Mouse (Mus musculus): ENCODE data around the gene Ccr1.
"Not testable (repeated sequence)": the region's sequence is repeated elsewhere in the genome, so short reads cannot be mapped to it uniquely, and the experiment has no call there.

The Ccr1 gene

GRCm38 (mm10) chr9:123968290-123968912, at the start of gene Ccr1:
Gene Ccr1 (minus strand): TSS chr9:123968692.
- no peak for DNase-seq

GRCm38 (mm10) chr9:124016048-124016447, 47.6 kb upstream of the Ccr1 start:
- DNase-seq, result no peak

GRCm38 (mm10) chr9:124014985-124015652, 46.6 kb upstream of the Ccr1 start:
- no peak for DNase-seq

DNA sequence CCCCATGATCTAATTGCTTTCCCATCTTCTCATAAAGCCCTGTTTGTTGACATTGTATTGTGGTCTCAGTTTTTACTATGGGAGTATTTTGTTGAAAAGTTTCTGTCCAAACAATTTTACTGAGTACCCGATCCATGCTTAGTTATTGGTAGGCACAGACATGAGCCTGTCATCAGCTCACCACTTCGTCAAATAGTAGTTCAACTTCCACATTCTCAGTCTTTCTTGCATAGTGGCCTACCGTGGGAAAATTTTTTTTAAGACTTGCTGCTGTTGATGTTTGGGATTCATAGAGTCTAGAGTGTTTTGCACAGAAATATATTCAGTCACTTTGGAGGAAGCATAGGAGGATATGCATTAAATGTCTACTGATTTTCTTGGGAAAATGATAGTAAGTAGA, 44.8 kb upstream of the Ccr1 start:
- no peak for DNase-seq

DNA sequence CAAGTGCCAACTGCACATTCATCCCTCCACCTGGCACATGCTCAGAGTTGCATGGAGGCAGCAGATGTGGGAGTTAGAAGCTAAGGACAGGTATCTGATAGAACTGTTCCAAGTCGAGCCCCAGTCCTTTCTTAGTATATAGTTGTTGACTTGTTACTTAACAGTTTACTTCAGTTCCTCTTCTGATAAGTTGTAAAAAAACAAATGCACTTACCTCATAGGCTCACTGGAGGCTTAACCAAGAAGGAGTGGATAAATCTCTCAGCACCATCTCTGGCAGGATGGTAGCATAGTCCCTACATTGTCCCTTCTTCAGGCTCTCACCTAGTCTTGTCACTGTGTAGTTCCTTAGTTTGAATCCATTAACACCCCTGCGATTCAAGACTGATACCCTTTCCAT, 44.2 kb upstream of the Ccr1 start:
- no peak for DNase-seq

GRCm38 (mm10) chr9:123999784-124000183, 31.3 kb upstream of the Ccr1 start:
- no peak for DNase-seq

GRCm38 (mm10) chr9:123997719-123998118, 29.2 kb upstream of the Ccr1 start:
- DNase-seq, result no peak

GRCm38 (mm10) chr9:123991312-123991906, 22.9 kb upstream of the Ccr1 start:
- DNase-seq, result no peak

GRCm38 (mm10) chr9:123989671-123990070, 21.2 kb upstream of the Ccr1 start:
- no peak for DNase-seq

GRCm38 (mm10) chr9:123986217-123986616, 17.7 kb upstream of the Ccr1 start:
- DNase-seq, result no peak

DNA sequence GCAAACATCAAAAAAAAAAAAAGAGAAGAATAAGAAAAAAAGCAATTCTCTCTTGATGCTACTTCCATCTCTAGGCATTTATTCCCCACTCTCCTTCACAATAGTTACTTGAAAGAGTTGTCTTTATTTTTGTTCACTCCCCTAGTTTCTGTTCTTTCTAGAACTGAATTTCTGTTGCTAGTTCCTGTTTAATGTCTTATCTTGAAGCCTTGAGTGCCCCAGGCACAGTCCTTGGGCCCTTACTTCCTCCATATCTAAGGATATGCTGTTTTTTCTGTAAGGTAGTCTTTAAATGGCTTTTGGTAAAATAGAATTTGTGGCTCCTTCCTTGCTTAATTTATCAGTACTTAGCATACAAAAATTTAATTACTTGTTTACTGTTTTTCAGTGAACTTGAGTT, 16.5 kb upstream of the Ccr1 start:
- DNase-seq, result no peak

DNA sequence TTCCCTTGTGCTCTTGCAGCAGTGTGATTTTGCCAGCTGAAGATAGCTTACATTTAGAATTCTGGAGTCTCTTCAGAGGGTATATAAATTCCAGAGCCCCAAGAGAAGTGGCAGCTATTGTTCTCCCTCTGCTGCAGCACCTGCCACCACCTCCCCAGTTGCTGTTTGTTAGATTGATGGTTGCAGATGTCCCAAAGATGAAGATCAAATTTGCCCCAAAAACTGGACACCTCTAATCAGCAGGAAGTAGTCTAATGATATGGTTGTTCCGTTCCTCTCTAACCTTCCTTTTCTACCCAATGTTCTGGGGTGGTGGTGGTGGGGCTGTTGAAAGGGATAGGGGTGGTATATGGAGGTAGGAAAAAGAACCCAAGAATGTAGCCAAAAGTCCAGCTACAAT, 14.2 kb upstream of the Ccr1 start:
- no peak for DNase-seq

- no peak for DNase-seq
Measured at GRCm38 (mm10) chr9:123981909-123982308, 13.4 kb upstream of the Ccr1 start.

GRCm38 (mm10) chr9:123980858-123981475, 12.5 kb upstream of the Ccr1 start:
- DNase-seq, result not testable (repeated sequence)

- DNase-seq, result no peak
Measured at GRCm38 (mm10) chr9:123978308-123978707, 9.8 kb upstream of the Ccr1 start, which contains the start of gene Ccr1l1. Gene Ccr1l1 (minus strand): TSS chr9:123978408.

GRCm38 (mm10) chr9:123976876-123977663, 8.6 kb upstream of the Ccr1 start:
- DNase-seq, result no peak

DNA sequence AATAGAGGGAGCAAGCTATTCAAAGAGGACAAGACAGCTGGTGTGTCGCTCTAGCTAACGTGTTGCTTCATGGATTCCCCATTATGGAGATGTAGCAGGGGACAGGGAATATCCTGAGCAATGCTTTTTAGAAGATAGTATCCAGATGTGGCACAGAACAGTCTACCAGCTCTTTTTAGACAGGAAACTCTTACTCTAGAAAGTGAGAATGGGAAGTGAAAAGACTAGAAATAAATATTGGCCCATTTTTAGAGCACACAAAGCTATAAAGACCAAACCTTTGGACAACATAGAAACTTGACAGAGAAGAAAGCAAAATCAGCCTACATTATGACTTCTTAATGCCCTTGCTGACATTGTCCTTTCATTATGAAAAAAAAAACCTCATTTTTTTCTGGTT, 7.1 kb upstream of the Ccr1 start:
- no peak for DNase-seq

DNA sequence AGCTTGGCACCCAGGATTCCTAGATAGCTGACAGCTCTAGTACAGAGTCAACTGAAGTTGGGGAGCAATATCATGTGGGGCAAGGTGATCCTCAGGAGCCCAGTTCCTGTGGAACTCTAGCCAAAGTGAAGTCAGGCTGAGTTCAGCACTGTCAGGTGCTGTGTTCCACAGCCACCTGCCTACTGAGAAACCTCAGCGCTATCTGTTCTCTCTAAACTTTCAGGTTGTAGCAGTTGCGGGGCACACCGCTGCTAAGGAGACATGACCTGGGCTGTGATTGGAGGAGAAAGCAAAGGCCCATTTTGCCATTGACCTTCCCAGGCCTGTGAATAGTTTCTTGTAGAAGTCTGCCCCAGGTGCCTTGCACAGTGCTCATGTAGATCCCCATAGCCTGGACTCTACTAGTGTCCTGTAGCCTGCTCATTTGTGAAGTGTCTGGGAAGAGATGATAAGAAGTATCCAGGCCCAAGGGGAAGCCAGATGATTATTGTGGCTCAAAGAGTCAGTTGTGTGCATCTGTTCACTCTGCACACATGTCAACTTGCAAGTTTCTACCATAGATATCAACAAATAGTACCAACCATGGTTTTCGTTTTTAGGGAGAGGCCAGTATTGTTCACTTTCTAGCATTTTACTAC, 1.5 kb downstream of the Ccr1 start:
- not testable (repeated sequence) for DNase-seq

GRCm38 (mm10) chr9:123964776-123965175, 3.7 kb downstream of the Ccr1 start:
- no peak for DNase-seq

GRCm38 (mm10) chr9:123960161-123960560, 8.3 kb downstream of the Ccr1 start:
- peak; percentile 1 for DNase-seq

DNA sequence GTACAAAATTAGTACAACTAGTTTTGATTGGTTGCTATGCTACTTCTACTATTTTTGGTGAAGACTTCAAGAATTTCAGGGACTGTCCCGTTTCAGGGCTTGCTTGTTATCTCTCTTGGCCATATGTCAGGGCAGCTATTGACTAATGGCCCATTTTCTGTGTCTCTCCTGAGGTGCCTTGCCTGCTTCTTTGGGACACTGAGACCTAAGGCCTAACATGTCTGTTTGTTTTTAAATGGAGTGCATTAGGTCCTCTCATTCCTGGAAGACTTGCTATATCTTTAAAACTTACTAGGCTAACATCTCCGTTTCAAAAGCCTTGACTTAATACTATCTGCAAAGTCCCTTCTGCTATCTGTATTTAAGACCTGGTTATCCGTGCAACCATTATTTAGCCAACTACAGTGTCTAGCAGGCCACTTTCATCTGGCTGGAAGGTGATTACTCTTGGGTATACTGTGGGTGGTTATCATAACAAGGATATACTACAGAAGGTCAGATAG, 10.5 kb downstream of the Ccr1 start:
- no peak for DNase-seq

DNA sequence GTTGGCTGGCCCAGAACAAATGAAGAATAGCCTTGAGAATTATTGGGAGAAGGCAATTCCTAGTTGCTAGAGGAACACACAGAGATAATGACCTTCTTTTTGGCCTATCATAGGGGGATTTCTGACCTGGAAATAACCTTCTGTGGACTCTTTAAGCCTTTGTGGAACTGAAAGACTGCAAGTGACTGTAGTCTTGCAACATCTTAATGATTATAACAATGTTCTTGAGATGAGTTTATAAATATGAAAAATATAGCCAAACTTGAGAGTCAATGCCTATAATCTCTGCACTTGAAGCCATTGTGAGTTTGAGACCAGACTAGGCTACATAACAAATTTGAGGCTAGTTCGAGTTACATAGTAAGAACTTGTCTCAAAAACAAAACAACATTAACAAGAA, 11.6 kb downstream of the Ccr1 start:
- no peak for DNase-seq

All from retina, postnatal 1 day (tissue).